Comparison of ENCODE assay signal across 15 mouse cellular contexts in the genomic region with DNA sequence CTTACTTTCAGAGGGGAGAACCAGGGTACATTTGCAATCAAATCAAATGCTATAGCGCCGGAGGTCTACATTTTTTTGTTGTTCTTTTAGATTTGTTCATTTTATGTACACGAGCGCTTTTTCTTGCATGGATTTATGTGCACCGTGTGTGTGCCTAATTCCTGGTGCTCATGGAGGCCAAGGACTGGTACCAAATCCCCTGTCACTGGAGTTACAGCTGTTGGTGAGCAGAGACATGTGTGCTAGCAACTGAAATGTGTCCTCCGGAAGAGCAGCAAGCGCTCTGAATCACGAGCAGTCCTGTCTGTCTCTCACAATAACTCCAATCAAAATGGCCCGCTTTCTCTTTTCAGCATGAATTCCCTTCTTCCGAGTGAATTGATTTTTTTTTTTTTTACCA.
"Had no signal": no experiment of that assay in that cellular context is flagged by ENCODE, and none has a peak within 500 bp of the region (broad histone marks: within the 10 kb centered on the region; RNA-seq: fewer than 3 reads in every experiment).

No protein-coding gene starts in this region.

- H3K4me3 ChIP-seq: limb, embryonic 15.5 days; liver, embryonic 12.5 days; megakaryocyte, embryonic 14.5 days; midbrain, embryonic 13.5 days; midbrain, embryonic 15.5 days; neural tube, embryonic 12.5 days; stomach, embryonic 15.5 days had no signal

- H3K4me2 ChIP-seq: limb, embryonic 15.5 days; liver, embryonic 12.5 days; midbrain, embryonic 11.5 days; midbrain, embryonic 13.5 days; midbrain, embryonic 15.5 days; neural tube, embryonic 12.5 days; stomach, embryonic 15.5 days had no signal

- H3K27me3 ChIP-seq: limb, embryonic 15.5 days; liver, embryonic 12.5 days; midbrain, embryonic 15.5 days; neural tube, embryonic 12.5 days; stomach, embryonic 15.5 days had no signal

- H3K9ac ChIP-seq: limb, embryonic 15.5 days; liver, embryonic 12.5 days; liver, embryonic 14.5 days; midbrain, embryonic 13.5 days; midbrain, embryonic 15.5 days; neural tube, embryonic 12.5 days; stomach, embryonic 15.5 days had no signal

- ATAC-seq: liver, embryonic 12.5 days; midbrain, embryonic 13.5 days; midbrain, embryonic 15.5 days had no signal

- DNase-seq: right cerebral cortex, postnatal 14 days; thymus, adult 2 months; thymus, postnatal 25 days; thymus, postnatal 4 days had no signal

- H3K9me3 ChIP-seq: limb, embryonic 15.5 days; liver, embryonic 12.5 days; midbrain, embryonic 13.5 days; midbrain, embryonic 15.5 days; neural tube, embryonic 12.5 days; stomach, embryonic 15.5 days had no signal

- H3K36me3 ChIP-seq: limb, embryonic 15.5 days; liver, embryonic 12.5 days; midbrain, embryonic 13.5 days; midbrain, embryonic 15.5 days; neural tube, embryonic 12.5 days; stomach, embryonic 15.5 days had no signal

- H3K4me1 ChIP-seq: limb, embryonic 15.5 days; liver, embryonic 12.5 days; neural tube, embryonic 12.5 days; stomach, embryonic 15.5 days had no signal

- H3K27ac ChIP-seq: limb, embryonic 15.5 days; liver, embryonic 12.5 days; liver, embryonic 14.5 days; macrophage; midbrain, embryonic 13.5 days; midbrain, embryonic 15.5 days; neural tube, embryonic 12.5 days; stomach, embryonic 15.5 days; stomach, postnatal 0 days had no signal
